Mouse (Mus musculus): Measurements from ENCODE around the gene Prpf18. TPM values are rescaled to one million over a fixed set of nuclear protein-coding genes. Genes with fewer than 3 reads are reported as not detected.

Gene Prpf18
- polyA plus RNA-seq, 1 experiment from 2014 or later: 49.1 TPM

DNA sequence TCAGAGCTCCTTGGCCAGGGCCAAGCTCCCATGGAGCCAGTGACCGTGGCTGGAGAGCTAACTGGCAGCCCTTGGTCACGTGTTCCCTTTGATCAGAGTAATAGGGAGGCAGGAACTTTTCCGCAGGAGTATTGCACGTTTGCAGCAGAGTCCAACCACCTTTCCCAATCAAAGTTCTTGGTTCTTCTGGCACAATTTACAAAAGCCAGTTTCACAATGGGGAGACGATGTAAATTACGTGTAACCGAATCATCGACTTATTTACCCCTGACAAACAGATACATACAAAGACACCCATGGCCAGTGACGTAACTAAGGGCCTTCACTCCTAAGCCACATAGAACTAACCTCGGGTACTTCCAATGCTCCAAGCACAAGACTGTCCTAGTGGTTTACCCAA, 42.5 kb downstream of the Prpf18 start:
- Histone ChIP-seq H3K4me1 (ENCODE audit: control insufficient read depth, insufficient read depth, low read length) (no peaks in the 10 kb centered on the region), H3K27ac (replicated peaks; ENCODE audit: low read depth, low read length) (no peak overlapping the region), H3K9me3 (ENCODE audit: control insufficient read depth, low read length) (no peaks in the 10 kb centered on the region), H3K36me3 (ENCODE audit: control insufficient read depth, insufficient read depth, low read length) (peaks cover 96% of the 10 kb centered on the region), H3K4me3 (replicated peaks; ENCODE audit: low read depth, low read length) (no peak overlapping the region), H3K9ac (replicated peaks; ENCODE audit: low read length) (no peak overlapping the region), H3K4me2 (ENCODE audit: low read length) (no peak overlapping the region), H3K27me3 (ENCODE audit: control insufficient read depth, insufficient read depth, low read length) (no peaks in the 10 kb centered on the region)
- DNase-seq (no peak), ATAC-seq (ENCODE audit: low FRiP score, low TSS enrichment) (no peak)
- 88% methylated on average over 10 of the region's 10 CpGs for WGBS

DNA sequence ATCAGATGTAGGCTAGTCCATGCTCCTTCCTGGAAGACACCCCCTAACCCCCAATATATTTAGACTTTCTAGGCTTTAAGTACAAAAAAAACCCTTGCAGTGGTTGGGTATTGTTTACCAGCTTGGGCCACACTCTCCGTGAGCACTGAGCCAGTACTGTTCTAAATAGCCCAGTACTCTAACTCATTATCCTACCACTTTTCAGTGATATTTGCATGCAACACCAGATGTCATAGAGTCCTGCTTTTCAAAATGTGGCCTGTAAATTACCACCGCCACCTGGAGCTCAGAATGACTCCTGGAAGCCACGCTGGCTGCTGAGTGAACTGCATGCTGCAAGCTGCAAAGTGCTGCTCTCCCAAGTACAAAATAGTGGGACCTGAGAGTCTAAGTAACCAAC, 43.7 kb downstream of the Prpf18 start:
- Histone ChIP-seq H3K36me3 (ENCODE audit: control insufficient read depth, insufficient read depth, low read length) (peaks cover 98% of the 10 kb centered on the region), H3K4me1 (ENCODE audit: control insufficient read depth, insufficient read depth, low read length) (no peaks in the 10 kb centered on the region), H3K27me3 (ENCODE audit: control insufficient read depth, insufficient read depth, low read length) (no peaks in the 10 kb centered on the region), H3K27ac (replicated peaks; ENCODE audit: low read depth, low read length) (no peak overlapping the region), H3K9ac (replicated peaks; ENCODE audit: low read length) (no peak overlapping the region), H3K4me3 (replicated peaks; ENCODE audit: low read depth, low read length) (no peak overlapping the region), H3K4me2 (ENCODE audit: low read length) (no peak overlapping the region), H3K9me3 (ENCODE audit: control insufficient read depth, low read length) (no peaks in the 10 kb centered on the region)
- 79% methylated on average over 3 of the region's 3 CpGs for WGBS
- ATAC-seq (ENCODE audit: low FRiP score, low TSS enrichment) (no peak), DNase-seq (no peak)

- ATAC-seq (ENCODE audit: low FRiP score, low TSS enrichment): no peak
- 84% methylated on average over 3 of the region's 3 CpGs for whole genome bisulfite sequencing
Observed at GRCm38 (mm10) chr2:4606559-4606958, 45.4 kb downstream of the Prpf18 start.

DNA sequence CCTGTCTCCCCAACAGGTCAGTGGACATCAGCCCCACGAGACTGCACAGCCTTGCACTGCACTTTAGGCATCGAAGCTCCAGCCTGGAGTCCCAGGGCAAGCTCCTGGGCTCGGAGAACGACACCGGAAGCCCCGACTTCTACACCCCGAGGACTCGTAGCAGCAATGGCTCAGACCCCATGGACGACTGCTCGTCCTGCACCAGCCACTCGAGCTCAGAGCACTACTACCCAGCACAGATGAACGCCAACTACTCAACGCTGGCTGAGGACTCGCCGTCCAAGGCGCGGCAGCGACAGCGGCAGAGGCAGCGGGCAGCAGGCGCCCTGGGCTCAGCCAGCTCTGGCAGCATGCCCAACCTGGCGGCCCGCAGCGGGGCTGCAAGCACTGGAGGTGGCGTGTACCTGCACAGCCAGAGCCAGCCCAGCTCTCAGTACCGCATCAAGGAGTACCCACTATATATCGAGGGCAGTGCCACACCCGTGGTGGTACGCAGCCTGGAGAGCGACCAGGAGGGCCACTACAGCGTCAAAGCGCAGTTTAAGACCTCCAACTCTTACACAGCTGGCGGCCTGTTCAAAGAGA, 48.5 kb downstream of the Prpf18 start:
- WGBS: 88% methylated on average over 33 of the region's 33 CpGs
- Histone ChIP-seq H3K36me3 (ENCODE audit: control insufficient read depth, insufficient read depth, low read length) (peaks cover 71% of the 10 kb centered on the region), H3K4me3 (replicated peaks; ENCODE audit: low read depth, low read length) (no peak overlapping the region), H3K4me2 (ENCODE audit: low read length) (no peak overlapping the region), H3K9ac (replicated peaks; ENCODE audit: low read length) (no peak overlapping the region), H3K27me3 (ENCODE audit: control insufficient read depth, insufficient read depth, low read length) (no peaks in the 10 kb centered on the region), H3K27ac (replicated peaks; ENCODE audit: low read depth, low read length) (no peak overlapping the region), H3K9me3 (ENCODE audit: control insufficient read depth, low read length) (no peaks in the 10 kb centered on the region), H3K4me1 (ENCODE audit: control insufficient read depth, insufficient read depth, low read length) (no peaks in the 10 kb centered on the region)
- DNase-seq (no peak), ATAC-seq (ENCODE audit: low FRiP score, low TSS enrichment) (peak; percentile 37; the same call in 1 of the 2 replicates)

More at GRCm38 (mm10) chr2:4606559-4606958, 45.4 kb downstream of the Prpf18 start:
- no peaks in the 10 kb centered on the region for H3K27me3 ChIP-seq (ENCODE audit: control insufficient read depth, insufficient read depth, low read length)
- H3K4me1 ChIP-seq (ENCODE audit: control insufficient read depth, insufficient read depth, low read length): no peaks in the 10 kb centered on the region
- no peak overlapping the region for H3K27ac ChIP-seq (replicated peaks; ENCODE audit: low read depth, low read length)
- H3K9ac ChIP-seq (replicated peaks; ENCODE audit: low read length): no peak overlapping the region
- H3K4me3 ChIP-seq (replicated peaks; ENCODE audit: low read depth, low read length): no peak overlapping the region
- H3K9me3 ChIP-seq (ENCODE audit: control insufficient read depth, low read length): no peaks in the 10 kb centered on the region
- no peak for DNase-seq
- peaks cover 98% of the 10 kb centered on the region for H3K36me3 ChIP-seq (ENCODE audit: control insufficient read depth, insufficient read depth, low read length)
- H3K4me2 ChIP-seq (ENCODE audit: low read length): no peak overlapping the region

GRCm38 (mm10) chr2:4601034-4601890, 50.7 kb downstream of the Prpf18 start:
- 0 out of 2 replicates have a peak, but pooled peaks have one; percentile 51 for ATAC-seq (ENCODE audit: low FRiP score, low TSS enrichment)
- WGBS: 64% methylated on average over 15 of the region's 15 CpGs
- Histone ChIP-seq H3K4me3 (replicated peaks; ENCODE audit: low read depth, low read length) (no peak overlapping the region), H3K4me2 (ENCODE audit: low read length) (no peak overlapping the region), H3K9me3 (ENCODE audit: control insufficient read depth, low read length) (no peaks in the 10 kb centered on the region), H3K9ac (replicated peaks; ENCODE audit: low read length) (no peak overlapping the region), H3K27ac (replicated peaks; ENCODE audit: low read depth, low read length) (no peak overlapping the region), H3K36me3 (ENCODE audit: control insufficient read depth, insufficient read depth, low read length) (peaks cover 67% of the 10 kb centered on the region), H3K4me1 (ENCODE audit: control insufficient read depth, insufficient read depth, low read length) (no peaks in the 10 kb centered on the region), H3K27me3 (ENCODE audit: control insufficient read depth, insufficient read depth, low read length) (no peaks in the 10 kb centered on the region)
- peak; percentile 84 for DNase-seq

DNA sequence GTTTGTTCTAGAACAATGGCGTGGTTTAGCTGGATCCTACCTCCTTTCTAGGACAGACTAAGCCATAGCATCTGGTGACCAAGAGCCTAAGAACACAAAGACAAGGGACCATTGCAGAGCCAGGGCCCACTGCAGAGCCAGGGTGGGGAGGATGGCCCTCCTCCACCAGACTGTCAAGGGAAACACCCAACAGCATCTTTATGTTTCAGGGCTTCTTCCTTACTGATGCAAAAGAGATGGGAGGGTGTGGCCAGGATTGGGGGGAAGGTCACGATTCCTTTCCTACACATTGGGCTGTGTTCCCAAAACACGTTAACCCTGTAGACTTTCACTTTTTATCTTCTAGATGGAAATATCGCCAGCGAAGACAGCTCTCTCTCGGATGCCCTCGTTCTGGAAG, 54.9 kb downstream of the Prpf18 start:
- H3K36me3 ChIP-seq (ENCODE audit: control insufficient read depth, insufficient read depth, low read length): peaks cover 67% of the 10 kb centered on the region
- ATAC-seq (ENCODE audit: low FRiP score, low TSS enrichment) (no peak), DNase-seq (no peak)
- H3K4me1 ChIP-seq (ENCODE audit: control insufficient read depth, insufficient read depth, low read length): no peaks in the 10 kb centered on the region
- H3K9ac ChIP-seq (replicated peaks; ENCODE audit: low read length): no peak overlapping the region
- no peak overlapping the region for H3K27ac ChIP-seq (replicated peaks; ENCODE audit: low read depth, low read length)
- no peaks in the 10 kb centered on the region for H3K27me3 ChIP-seq (ENCODE audit: control insufficient read depth, insufficient read depth, low read length)
- WGBS: 95% methylated on average over 7 of the region's 7 CpGs
- no peak overlapping the region for H3K4me2 ChIP-seq (ENCODE audit: low read length)
- H3K4me3 ChIP-seq (replicated peaks; ENCODE audit: low read depth, low read length): no peak overlapping the region
- no peaks in the 10 kb centered on the region for H3K9me3 ChIP-seq (ENCODE audit: control insufficient read depth, low read length)

DNA sequence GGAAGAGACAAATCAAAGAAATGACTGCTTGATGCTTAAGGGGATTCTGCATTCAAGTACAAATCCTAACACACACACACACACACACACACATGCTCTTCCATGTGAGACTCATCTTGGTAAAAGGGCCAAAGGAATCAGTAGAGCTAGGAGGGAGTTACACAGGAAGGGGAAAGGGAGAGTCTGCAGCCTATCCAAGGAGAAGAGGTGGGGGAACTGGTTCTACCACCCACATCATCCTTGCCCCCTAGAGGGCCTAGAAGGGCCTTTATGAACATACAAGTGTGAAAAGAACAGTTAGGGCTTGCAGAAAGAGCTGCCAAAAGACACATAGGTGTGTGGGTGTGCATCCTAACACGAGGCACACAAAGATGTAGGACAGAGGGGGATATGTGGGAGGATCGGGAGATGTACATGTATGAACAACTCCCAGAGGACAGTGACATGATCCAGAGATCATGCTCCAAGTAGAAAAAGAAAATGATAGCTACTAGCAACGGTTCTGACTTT, 58.0 kb downstream of the Prpf18 start:
- H3K4me3 ChIP-seq (replicated peaks; ENCODE audit: low read depth, low read length): no peak overlapping the region
- H3K9me3 ChIP-seq (ENCODE audit: control insufficient read depth, low read length): no peaks in the 10 kb centered on the region
- no peak overlapping the region for H3K4me2 ChIP-seq (ENCODE audit: low read length)
- H3K36me3 ChIP-seq (ENCODE audit: control insufficient read depth, insufficient read depth, low read length): peaks cover 89% of the 10 kb centered on the region
- no peaks in the 10 kb centered on the region for H3K4me1 ChIP-seq (ENCODE audit: control insufficient read depth, insufficient read depth, low read length)
- H3K27ac ChIP-seq (replicated peaks; ENCODE audit: low read depth, low read length): no peak overlapping the region
- no peak for DNase-seq
- no peak overlapping the region for H3K9ac ChIP-seq (replicated peaks; ENCODE audit: low read length)
- WGBS: 96% methylated on average over 3 of the region's 3 CpGs
- H3K27me3 ChIP-seq (ENCODE audit: control insufficient read depth, insufficient read depth, low read length): no peaks in the 10 kb centered on the region
- ATAC-seq (ENCODE audit: low FRiP score, low TSS enrichment): no peak

GRCm38 (mm10) chr2:4593433-4593832, 58.5 kb downstream of the Prpf18 start:
- no peak overlapping the region for H3K4me2 ChIP-seq (ENCODE audit: low read length)
- ATAC-seq (ENCODE audit: low FRiP score, low TSS enrichment) (peak; percentile 63; the same call in 1 of the 2 replicates), DNase-seq (peak; percentile 63)
- no peak overlapping the region for H3K4me3 ChIP-seq (replicated peaks; ENCODE audit: low read depth, low read length)
- H3K27me3 ChIP-seq (ENCODE audit: control insufficient read depth, insufficient read depth, low read length): no peaks in the 10 kb centered on the region
- 46% methylated on average over 9 of the region's 9 CpGs for WGBS
- H3K27ac ChIP-seq (replicated peaks; ENCODE audit: low read depth, low read length): no peak overlapping the region
- no peak overlapping the region for H3K9ac ChIP-seq (replicated peaks; ENCODE audit: low read length)
- H3K36me3 ChIP-seq (ENCODE audit: control insufficient read depth, insufficient read depth, low read length): peaks cover 90% of the 10 kb centered on the region
- no peaks in the 10 kb centered on the region for H3K4me1 ChIP-seq (ENCODE audit: control insufficient read depth, insufficient read depth, low read length)
- H3K9me3 ChIP-seq (ENCODE audit: control insufficient read depth, low read length): no peaks in the 10 kb centered on the region

All from midbrain, embryonic 14.5 days (tissue).